Mouse (Mus musculus) Patski (cell line): ENCODE data around the gene Rsph9. TPM values are rescaled to one million over a fixed set of nuclear protein-coding genes. Genes with fewer than 3 reads are reported as not detected.

ENCODE experiments used
- ATAC-seq: fragments of 100-300 bp; one replicate; pipeline ENCODE4 v1.8.0; 2021
- CTCF ChIA-PET: fragments of 350-600 bp; sonication (Branson Sonifier 250); formaldehyde crosslinking; loops from one replicate; lab custom pipeline; 2022; ENCODE audit warnings: inconsistent platforms; lab: Charles Lee
- POLR2A ChIA-PET: fragments of 350-600 bp; sonication (Branson Sonifier 250); formaldehyde crosslinking; loops from one replicate; lab custom pipeline; 2022; ENCODE audit warnings: antibody characterized with exemption, inconsistent platforms; lab: Charles Lee
- DNase-seq: peaks from one replicate; pipeline ENCODE4 v3.0.0-alpha.2; 2011; ENCODE audit warnings: low read depth, low spot score
- H3K27me3 ChIP-seq: fragments of 371-371 bp; one replicate; pipeline ENCODE4 v1.5.1; 2021
- CTCF ChIP-seq: fragments of 100-300 bp; IDR thresholded peaks from one replicate; pipeline ENCODE4 v1.5.1; 2021
- in situ Hi-C: fragments of 300-500 bp; cut with MboI; formaldehyde crosslinking; loops from 3 replicates; pipeline ENCODE4 v1.11.1; 2018; ENCODE audit warnings: low pct_unique_long_range_greater_than_20kb, mixed read lengths
- polyA plus RNA-seq: library from polyadenylated mRNA; unstranded; gene quantifications from one replicate; pipeline ENCODE4 v1.2.3, GENCODE M21; 2021

The Rsph9 gene
- polyA plus RNA-seq, 1 experiment from 2014 or later = 29.3 TPM

DNA sequence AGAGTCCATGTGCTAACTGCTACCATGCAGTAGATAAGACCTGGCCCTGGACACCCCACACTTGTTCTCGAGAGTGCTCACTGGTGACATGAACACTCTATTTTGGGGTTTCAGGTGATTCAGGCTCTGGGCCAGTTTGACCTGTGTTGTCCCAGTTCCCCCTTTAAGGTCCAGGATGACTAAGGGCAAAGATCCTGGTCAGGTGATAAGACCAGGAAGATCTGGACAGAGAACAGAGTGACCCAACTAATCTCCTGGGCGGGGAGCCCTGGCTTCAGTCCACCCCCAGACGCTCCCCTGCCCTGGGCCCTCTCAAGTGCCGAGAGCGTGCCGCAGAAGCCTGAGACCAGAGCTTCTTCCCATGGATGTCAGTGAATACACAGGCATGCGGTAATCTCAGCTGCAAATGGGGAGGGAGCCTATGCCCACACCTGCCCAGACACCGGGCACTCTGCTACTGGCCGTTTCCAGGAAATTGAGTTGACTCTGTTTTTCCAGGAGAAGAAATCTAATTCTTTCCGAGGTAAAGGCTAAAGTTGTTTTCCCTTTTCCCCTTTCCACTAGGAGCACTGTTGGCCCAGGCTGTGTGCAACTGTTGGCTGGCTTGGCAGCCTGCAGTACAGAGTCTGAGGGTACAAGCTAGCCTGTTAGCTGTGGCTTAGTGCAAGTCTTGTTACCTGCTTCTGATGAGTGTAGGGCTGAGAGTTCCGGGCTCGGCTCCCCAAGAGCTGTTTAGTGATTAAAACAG lies 19.9 kb downstream of the Rsph9 start:
- no peaks in the 10 kb centered on the region for H3K27me3 ChIP-seq
- no peak for DNase-seq
- POLR2A ChIA-PET = interaction anchor here (0.5 kb wide), 1 partner anchor 38 kb away, joined by 3 read pairs; no protein-coding TSS in a partner anchor
- CTCF ChIA-PET = interaction anchor here (1.5 kb wide), 1 partner anchor 8 kb away, joined by 5 read pairs; no protein-coding TSS in a partner anchor
- no peak for ATAC-seq
- no peak for TF ChIP-seq CTCF
- in situ Hi-C loops = no loop called here

DNA sequence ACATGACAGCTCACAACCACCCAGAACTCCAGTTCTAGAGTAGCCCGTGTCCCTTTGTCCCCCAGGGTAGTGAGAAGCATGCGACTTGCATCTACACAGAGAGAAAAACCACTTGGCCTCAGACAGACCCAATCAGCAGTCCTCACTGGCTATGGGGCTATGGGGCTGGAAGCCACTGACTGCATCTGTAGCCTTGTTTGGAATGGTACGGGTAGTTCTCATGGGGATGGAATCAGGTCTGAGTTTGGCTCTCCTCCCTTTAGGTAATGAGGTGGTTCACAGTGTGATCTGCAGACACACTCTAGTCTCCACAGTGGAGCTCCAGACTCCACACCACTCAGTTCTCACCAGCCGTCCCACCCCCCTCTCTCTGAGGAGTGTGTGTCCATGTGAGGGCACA lies 20.7 kb downstream of the Rsph9 start:
- ChIA-PET POLR2A (no interaction called here), CTCF (interaction anchor here (1.5 kb wide), 1 partner anchor 9 kb away, joined by 5 read pairs; no protein-coding TSS in a partner anchor)
- no peaks in the 10 kb centered on the region for H3K27me3 ChIP-seq
- ATAC-seq = no peak
- no peak for DNase-seq
- in situ Hi-C loops = no loop called here
- no peak for TF ChIP-seq CTCF

DNA sequence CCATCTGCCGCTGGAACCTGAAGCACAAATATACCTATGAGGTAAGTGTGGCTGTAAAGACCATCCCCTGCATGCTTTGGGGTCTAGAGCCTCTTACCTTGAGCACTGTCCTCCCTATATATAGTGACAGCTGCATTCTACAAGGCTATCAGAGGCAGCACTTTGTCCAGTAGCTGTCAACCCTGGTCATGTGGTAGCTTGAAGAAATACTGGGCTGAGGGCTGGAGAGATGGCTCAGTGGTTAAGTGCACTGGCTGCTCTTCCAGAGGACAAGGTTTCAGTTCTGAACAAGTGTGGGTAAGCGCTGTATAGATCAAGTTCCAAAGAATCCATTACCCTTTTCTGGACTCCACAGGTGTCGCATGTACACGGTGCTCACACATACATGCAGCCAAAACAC lies 21.2 kb downstream of the Rsph9 start:
- no peaks in the 10 kb centered on the region for H3K27me3 ChIP-seq
- ChIA-PET CTCF (interaction anchor here (1.5 kb wide), 1 partner anchor 9 kb away, joined by 5 read pairs; no protein-coding TSS in a partner anchor), POLR2A (no interaction called here)
- no peak for TF ChIP-seq CTCF
- no peak for ATAC-seq
- in situ Hi-C loops = no loop called here
- DNase-seq = no peak

DNA sequence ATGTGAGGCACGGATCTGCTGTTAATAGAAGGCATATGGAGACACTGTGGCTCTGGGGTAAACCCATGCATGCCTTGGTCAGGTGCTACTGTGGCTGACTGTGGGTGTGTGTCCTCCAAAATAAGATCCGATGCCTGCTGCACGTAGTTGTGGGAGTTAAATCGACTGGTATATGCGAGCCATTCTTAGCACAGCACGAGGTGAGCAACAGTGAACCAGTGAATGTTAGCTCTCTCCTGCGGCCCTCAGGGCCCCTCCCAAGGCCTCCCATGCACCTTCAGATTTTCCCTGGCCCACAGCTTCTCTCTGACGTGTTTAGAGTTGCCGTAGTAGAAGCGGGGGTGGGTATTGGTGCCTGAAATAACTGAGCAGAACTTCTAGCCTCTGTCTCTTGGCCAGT lies 24.4 kb downstream of the Rsph9 start:
- TF ChIP-seq CTCF = no peak
- POLR2A ChIA-PET = no interaction called here
- H3K27me3 ChIP-seq = no peaks in the 10 kb centered on the region
- CTCF ChIA-PET = no interaction called here
- in situ Hi-C loops = no loop called here
- ATAC-seq (no peak), DNase-seq (no peak)

DNA sequence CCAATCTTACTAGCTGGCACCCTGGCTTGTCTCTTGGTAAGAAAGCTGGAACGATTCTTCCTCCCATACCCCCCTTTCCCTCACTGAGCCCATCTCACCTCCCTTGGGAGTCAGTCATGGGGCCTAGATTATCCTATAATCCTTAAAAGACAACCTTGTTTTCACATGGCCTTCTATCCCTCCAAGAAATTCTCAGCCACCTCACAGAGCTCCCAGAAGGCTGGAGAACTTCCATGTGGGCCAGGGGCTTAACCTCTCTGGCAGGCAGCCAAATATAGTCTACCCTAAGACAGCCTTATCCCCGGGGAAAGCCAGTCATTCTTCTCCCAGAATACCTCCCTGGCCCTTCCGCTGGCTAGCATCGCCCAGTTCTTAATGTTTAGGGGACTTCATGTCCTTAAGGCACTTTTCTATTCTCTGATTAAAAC lies 25.6 kb downstream of the Rsph9 start:
- no peak for ATAC-seq
- no peak for DNase-seq
- ChIA-PET CTCF (no interaction called here), POLR2A (no interaction called here)
- in situ Hi-C loops = no loop called here
- no peaks in the 10 kb centered on the region for H3K27me3 ChIP-seq
- TF ChIP-seq CTCF = no peak

DNA sequence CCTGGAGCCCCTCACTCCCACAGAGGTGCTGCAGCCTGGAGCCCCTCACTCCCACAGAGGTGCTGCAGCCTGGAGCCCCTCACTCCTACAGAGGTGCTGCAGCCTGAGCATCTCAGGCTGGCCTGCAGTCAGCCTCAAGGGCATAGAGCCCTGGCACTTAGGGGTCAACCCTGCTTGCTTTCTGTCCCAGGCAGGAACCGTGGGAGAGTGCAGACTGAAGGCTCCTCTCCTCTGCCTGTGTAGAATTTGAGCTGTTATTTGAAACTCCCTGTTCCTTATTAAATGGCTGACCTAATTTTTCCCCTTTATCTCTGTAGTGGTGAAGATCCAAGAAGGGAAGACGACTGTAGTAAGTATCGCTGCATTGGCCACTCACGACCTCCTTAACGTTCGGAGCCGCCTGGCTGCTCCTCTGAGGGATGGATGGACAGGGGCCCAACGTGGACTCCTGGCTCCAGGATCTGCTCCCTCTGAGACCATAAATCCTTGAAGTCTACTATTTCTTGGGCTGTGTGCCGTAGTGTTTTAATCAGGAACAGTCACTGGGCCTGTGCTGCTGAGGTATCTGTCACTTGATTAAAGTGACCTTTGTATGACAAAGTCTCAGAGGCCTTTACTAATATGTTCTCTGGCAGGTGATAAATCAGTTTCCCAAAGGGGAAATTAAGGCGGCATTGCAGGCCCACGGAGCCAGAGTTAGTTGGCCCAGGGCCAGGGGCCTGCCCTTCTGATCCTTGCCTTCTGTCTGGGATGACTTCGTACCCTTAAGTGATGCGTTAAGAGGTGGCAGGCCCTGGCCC lies 26.2 kb downstream of the Rsph9 start:
- H3K27me3 ChIP-seq = no peaks in the 10 kb centered on the region
- TF ChIP-seq CTCF = no peak
- CTCF ChIA-PET = interaction anchor here (1.2 kb wide), 1 partner anchor 9 kb away, joined by 3 read pairs; no protein-coding TSS in a partner anchor
- POLR2A ChIA-PET = no interaction called here
- ATAC-seq (no peak), DNase-seq (no peak)
- in situ Hi-C loops = no loop called here

DNA sequence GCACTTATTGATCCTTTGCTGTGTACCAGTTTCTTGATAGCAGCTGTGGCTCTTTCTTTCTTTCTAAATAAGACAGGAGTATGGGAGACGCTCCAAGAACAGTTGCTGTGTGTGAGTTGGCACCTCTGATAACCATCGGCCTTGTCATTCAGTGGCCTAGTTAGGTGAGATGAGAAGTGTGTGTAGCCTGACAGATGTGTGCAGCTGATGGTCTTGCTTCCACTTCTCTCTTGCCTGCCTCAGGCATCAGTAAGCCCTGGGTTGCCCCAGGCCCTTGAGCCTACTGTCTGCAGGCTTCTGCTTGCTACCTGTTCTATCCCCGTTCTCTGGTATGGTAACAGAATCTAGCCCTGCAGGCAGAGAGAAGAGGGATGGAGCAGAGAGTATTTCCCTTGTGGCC lies 27.1 kb downstream of the Rsph9 start:
- in situ Hi-C loops = no loop called here
- no peak for TF ChIP-seq CTCF
- CTCF ChIA-PET = interaction anchor here (1.2 kb wide), 1 partner anchor 8 kb away, joined by 3 read pairs; no protein-coding TSS in a partner anchor
- H3K27me3 ChIP-seq = no peaks in the 10 kb centered on the region
- ATAC-seq (no peak), DNase-seq (no peak)
- POLR2A ChIA-PET = interaction anchor here (0.6 to 0.8 kb wide), 2 partner anchors 13 to 381 kb away, joined by 3 to 4 read pairs; no protein-coding TSS in a partner anchor

DNA sequence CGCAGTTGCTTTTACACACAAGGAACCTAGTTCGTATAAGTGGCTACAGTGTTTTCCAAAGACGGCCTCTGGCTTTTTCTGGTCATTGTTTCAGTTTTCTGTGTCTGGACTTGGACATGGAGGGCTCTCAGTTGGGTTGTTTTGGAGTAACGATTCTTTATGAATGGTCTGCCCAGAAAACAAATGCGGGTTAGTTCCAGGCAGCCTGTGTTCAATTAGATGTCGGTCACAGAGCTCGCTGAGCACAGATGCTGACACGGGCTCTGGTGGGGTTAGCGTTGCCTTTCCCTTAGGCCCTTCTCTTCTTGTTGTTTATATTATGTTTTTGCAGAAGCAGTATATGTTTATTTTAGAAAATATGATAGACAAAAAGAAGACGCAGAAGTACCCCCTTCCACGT lies 27.9 kb downstream of the Rsph9 start:
- no peak for TF ChIP-seq CTCF
- DNase-seq (no peak), ATAC-seq (no peak)
- ChIA-PET CTCF (no interaction called here), POLR2A (interaction anchor here (0.8 kb wide), 1 partner anchor 380 kb away, joined by 3 read pairs; no protein-coding TSS in a partner anchor)
- H3K27me3 ChIP-seq = no peaks in the 10 kb centered on the region
- in situ Hi-C loops = no loop called here

DNA sequence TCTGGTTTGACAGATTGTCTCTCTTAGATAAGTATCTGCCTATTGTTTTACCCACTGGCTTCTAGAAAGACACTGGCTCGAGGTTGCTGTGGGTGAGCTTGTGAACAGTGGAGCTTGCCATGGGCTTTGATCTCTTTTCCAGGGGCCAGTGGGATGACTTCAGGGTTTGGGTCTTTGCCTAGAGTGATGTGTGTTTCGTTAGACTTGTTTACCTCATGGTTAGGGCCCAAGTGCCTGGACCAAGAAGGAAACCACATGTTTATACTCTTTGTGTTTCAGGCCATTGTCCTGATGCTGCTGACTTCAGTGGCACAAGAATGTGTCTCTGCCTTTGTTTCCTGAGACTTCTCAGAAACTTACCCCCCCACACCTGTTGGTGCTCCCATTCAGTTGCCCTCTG lies 28.5 kb downstream of the Rsph9 start:
- H3K27me3 ChIP-seq = no peaks in the 10 kb centered on the region
- no peak for DNase-seq
- ChIA-PET POLR2A (no interaction called here), CTCF (no interaction called here)
- TF ChIP-seq CTCF = no peak
- in situ Hi-C loops = no loop called here
- no peak for ATAC-seq

DNA sequence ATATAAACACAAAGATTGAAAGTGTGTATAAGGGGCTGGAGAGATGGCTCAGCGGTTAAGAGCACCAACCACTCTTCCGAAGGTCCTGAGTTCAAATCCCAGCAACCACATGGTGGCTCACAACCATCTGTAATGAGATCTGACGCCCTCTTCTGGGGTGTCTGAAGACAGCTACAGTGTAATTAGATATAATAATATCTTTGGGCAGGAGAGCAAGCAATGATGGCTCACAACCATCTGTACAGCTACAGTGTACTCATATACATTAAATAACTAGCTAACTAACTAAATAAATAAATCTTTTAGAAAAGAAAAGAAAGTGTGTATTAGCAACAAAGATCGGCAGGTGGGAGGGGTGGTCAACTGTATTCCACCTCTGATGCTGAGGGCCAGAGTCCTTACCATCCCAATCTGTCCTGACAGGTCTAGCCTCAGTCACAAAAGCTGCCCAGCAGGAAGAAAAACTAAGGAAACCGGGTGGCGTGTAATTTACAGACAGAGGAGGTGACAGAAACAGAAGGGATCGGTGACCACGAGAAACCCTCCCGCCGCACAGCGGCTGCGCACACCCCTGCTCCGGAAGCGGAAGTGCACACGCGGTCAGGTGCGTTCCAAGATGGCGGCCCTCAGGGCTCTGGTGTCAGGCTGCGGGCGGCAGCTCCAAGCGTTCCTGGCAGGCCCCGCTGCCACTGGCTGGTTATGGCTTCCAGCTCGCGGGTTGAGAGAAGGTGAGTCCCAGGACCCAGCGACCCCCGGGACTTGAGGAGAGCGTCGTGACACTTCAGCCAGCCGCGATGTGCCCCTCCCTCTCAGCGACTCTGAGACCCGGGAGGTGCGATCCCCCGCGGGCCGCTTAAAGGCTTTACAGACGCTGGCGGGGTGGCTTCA lies 33.4 kb downstream of the Rsph9 start, which contains the start of gene Mrps18a:
Mrps18a (plus strand) TSS at position 585 of the 888 bp plus-strand sequence.
- in situ Hi-C loops = no loop called here
- no peak for ATAC-seq
- peaks cover 9% of the 10 kb centered on the region for H3K27me3 ChIP-seq
- DNase-seq = no peak
- POLR2A ChIA-PET = interaction anchor here (0.8 kb wide), 1 partner anchor 29 kb away, joined by 3 read pairs; no protein-coding TSS in a partner anchor
- CTCF ChIA-PET = interaction anchor here (1.3 kb wide), 1 partner anchor 22 kb away, joined by 3 read pairs; no protein-coding TSS in a partner anchor
- no peak for TF ChIP-seq CTCF
